Mouse (Mus musculus): ENCODE results near the gene Cldn7.
"Not testable (repeated sequence)": the region's sequence is repeated elsewhere in the genome, so short reads cannot be mapped to it uniquely, and the experiment has no call there.

Gene Cldn7

GRCm38 (mm10) chr11:69934169-69934568 is 30.4 kb upstream of the Cldn7 start:
- DNase-seq, result peak; percentile 79

GRCm38 (mm10) chr11:69934681-69935080 is 29.9 kb upstream of the Cldn7 start:
- DNase-seq, result no peak

DNA sequence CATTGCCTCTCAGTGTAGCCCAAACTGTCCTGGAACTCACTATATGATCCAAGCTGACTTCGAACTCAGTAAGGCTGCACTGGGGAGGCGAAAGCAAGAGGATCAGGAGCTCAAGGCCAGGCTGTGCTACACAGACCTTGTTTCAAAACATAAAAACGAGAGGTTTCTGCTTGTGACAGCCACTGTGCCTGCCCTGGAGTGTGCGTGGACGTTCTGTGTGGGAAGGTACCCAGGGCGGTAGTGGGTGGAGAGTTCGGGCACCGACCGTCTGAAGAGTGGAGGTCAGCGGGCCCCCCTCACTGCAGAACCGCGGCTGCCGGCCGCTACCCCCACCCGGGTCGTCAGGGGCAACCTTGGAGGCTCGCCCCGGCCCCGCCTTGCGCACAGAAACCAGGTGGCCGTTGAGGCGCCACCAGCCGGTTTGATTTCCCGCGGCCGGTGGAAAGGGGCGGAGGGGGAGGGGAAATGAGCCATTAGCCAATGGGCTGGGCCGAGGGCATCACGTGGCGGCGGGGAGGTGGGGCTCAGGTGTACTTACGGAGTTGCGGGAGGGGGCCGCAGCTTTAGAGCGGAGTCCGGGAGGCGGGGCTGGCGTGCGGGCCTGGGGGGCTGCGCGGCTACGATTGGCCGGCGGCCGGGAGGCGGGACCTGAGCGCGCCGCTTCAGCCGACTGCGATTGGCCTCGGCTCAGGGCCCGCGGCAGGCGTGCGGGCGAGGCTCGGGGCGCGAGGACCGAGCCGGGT is 29.3 kb upstream of the Cldn7 start, which contains the start of gene Ybx2:
Gene Ybx2, plus strand, starts transcription at position 660 of the 743 bp plus-strand sequence.
- peak; percentile 85 for DNase-seq

GRCm38 (mm10) chr11:69936156-69936555 is 28.4 kb upstream of the Cldn7 start:
- DNase-seq, result no peak

- no peak for DNase-seq
Observed at GRCm38 (mm10) chr11:69936714-69937347, 27.7 kb upstream of the Cldn7 start.

DNA sequence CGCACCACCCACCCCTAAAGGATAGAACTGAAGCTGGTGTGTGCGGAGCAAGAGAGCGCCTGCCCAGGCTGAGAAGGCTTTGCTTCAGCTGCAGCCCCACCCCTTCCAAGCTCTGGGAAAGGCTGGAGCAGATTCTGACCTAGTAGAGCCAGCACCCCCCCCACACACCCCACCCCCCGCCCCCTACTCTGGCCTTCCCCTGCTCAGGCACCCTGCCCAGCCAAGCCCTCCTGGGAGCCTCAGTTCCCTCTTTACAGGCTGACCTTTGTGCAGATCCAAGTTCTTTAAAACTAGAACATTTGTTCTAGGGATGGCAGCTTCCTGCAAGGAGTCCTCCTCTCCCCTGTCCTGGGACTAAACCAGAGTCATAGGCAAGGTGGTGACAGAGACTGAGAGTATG is 27.2 kb upstream of the Cldn7 start:
- DNase-seq, result no peak

DNA sequence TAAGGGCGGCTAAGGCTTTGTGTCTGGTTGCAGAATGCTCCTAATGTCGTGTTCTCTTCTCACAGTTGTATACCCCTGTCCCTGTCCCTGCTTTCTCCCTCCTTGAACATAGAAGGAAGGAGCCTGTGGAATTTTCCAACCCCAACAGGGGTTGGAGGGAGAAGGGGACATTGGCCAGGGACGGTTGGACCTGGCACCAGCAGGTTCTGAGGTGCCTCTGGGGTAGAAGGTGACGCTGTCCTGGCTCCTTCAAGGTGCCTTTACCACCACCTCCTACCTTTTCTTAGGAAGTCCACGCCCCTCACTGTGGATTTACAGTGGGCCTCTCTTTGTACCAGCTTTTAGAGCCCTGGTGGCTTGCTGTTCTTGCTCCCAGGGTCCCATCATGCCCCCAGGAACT is 26.7 kb upstream of the Cldn7 start:
- DNase-seq, result no peak

DNA sequence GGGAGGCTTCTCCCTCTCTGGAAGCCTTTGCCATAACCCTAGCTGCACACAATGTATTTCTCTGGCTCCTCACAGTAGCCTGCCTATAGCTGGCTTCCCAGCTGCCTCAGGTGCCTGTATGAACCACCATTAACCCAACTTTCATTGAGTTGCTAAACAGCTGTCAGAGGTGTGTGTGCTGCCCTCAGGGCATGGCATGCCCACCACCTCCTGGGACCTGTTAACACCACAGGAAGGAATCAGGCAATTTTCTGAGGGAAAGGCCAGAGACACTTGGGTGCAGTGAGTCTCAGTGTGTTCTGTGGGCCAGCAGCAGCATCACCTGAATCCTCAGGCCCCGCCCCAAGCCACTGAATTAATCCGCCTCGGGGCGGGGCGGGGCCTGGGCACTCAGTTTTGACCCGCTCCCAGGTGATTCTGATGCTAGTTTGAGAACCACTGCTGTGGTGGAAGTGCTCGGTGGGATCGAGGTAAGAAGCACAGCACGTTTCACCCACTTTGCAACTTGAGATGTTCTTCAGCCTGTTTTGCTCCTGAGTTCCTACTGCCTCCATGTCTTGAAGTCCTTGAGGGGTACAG is 26.1 kb upstream of the Cldn7 start:
- DNase-seq, result no peak

GRCm38 (mm10) chr11:69939181-69939580 is 25.4 kb upstream of the Cldn7 start:
- no peak for DNase-seq

DNA sequence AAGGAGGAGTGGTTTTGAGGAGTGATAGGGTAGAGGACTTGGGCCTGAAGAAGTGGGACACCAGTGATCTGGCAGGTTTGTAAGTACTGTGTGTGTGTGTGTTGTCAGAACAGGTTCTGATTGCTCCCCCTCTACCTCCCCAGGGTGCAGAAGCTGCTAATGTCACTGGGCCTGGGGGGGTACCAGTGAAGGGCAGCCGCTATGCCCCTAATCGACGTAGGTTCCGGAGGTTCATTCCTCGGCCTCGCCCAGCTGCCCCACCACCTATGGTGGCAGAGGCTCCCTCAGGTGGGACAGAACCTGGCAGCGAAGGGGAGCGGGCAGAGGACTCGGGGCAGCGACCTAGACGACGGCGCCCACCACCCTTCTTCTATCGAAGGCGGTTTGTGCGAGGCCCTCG is 24.8 kb upstream of the Cldn7 start:
- no peak for DNase-seq

GRCm38 (mm10) chr11:69940962-69941361 is 23.6 kb upstream of the Cldn7 start:
- no peak for DNase-seq

GRCm38 (mm10) chr11:69945216-69945615 is 19.4 kb upstream of the Cldn7 start:
- no peak for DNase-seq

DNA sequence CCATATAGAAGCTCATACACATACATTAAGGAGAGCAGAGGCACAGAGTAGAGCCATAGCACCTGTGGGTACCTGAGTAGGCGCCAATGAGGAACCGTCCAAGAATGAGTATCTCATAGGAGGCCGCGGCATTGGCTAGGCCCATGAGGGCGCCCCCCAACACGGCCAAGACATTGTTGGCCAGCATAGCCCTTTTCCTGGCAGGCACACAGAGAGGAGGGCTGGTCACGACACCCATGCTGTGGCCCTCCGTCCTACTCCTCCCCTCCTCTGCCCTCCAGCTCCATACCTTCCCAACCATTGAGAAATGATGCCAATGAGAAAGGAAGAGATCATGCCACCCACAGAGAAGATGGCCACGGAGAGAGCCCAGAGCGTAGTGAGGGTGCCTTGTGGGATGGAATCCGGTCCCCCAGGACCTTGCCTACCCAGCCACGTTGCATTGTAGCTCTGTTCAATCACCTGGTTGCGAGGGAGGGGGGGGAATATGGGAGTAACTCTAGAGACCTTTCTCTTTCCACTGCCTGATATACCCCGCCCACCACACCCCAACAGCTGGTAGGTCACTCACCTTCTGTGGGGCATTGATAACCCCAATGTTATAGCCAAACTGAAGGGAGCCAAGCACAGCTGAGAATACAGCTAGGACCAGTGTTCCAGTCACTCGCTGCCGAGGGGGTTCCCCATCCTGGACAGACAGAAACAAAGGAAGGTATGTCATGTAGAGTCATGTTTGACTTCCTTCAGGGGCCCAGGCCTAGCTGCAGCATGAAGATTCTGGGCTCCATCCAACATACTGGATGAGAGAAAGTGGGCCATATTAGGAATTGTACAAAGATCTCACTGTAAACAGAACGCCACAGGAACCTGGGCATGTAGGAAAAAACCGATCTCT is 18.3 kb upstream of the Cldn7 start:
- no peak for DNase-seq

GRCm38 (mm10) chr11:69947337-69948065 is 17.1 kb upstream of the Cldn7 start:
- DNase-seq, result no peak

DNA sequence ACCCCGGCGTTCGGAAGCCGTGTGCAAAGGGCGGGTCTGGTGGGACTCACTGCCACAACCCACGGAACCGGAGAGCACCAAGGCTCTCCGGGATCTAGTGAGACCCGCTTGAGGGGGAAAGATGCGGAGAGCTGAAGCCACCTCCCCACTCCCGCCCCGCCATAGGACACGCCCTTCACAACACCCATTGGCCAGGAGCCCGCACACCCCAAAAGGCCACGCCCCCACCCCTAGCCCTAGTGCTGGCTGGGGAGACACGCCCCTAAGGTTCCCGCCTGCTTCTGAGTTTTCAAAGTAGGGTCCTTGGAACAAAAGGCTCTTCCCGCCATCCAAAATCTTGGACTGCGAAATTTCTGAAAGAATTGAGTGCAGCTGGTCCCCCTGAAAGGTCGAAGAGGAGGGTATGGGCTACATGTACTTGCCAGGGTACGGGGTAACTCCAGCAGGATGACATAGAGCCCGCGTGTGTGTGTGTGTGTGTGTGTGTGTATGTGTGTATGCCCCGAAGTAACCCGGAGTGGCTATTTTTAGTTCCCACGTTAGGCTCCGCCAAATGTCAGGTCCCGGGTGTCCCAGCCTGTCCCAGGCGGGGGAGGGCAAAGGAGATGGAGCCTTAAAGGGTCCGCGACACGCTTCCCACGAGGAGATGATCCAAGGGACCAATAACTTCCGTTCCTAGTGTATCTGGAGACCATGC is 16.4 kb upstream of the Cldn7 start, which contains the start of gene Slc2a4:
Gene Slc2a4, minus strand, starts transcription at position 123 of the 697 bp plus-strand sequence.
- DNase-seq, result peak; percentile 74

GRCm38 (mm10) chr11:69948763-69949150 is 15.8 kb upstream of the Cldn7 start:
- peak; percentile 76 for DNase-seq

DNA sequence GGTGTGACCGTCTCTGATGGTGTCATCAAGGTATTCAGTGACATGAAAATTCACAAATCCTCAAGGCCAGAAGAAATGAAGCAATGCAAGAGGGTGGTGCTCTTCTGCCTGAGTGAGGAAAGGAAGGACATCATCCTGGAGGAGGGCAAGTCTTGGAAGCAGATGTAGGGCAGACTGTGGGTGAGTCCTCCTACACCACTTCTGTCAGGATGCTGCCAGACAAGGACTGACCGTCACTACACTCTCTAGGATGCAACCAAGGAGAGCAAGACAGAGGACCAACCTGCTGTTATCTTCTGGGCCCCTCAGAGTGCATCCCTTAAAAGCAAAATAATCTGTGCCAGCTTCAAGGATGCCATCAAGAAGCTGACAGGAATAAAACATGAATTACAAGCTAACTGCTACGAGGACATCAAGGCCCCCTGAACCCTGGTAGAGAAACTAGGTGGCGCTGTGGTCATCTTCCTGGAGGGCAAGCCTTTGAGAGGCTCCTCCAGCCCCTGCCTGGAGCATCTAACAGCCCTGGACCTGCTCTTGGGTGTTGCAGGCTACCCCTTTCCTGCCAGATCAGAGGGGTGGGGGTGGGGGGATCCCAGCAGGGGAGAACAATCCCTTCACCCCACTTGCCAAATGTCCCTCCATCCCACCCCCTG is 13.6 kb upstream of the Cldn7 start:
- DNase-seq, result no peak

DNA sequence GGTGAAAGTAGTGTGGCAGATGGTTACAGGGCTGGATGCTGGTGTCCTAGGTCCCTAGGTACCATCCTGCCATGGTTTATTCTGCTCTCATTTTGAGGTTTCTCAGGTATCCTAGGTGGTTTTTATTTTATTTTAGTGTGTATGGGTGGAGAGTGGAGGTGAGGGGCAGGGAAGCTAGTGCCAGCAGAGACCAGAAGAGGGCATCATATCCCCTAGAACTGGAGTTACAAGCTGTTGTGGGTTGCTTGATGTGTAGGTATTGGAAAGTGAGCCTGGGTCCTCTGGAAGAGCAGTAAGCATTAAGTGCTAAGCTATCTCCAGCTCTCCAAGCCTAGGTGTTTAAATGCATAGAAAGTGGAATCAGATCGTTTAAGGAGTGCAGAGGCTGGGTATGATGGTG is 12.3 kb upstream of the Cldn7 start:
- DNase-seq, result no peak

DNA sequence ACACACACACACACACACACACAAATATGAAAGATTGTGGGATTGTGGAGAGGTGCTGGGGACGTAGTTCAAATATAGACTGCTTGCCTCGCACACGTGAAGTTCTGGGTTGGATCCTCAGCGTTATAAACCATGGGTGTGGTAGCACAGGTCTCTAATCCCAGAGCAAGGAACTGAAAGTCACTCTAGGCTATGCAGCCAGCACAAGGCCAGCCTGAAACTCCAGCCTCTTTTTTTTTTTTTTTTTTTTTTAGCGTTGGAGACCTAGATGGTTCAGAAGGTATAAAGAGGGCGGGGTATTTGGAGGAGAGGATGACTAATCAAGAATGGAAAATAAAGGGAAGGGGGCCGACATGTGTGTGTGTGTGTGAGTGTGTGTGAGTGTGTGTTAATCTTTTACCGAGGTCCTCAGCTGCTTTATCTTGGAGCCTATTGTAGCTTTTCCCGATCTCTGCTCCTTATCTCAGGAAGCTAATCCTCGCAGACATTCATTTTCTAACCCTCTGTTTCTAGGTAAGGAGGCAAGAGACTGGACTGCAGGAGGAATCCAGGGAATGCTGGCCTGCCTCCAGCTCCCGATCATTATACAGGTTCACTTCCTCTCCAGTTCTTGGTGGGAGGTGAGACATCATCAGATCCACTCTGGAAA is 11.2 kb upstream of the Cldn7 start:
- no peak for DNase-seq

GRCm38 (mm10) chr11:69955618-69956017 is 9.0 kb upstream of the Cldn7 start:
- not testable (repeated sequence) for DNase-seq

GRCm38 (mm10) chr11:69956218-69956617 is 8.4 kb upstream of the Cldn7 start:
- DNase-seq, result no peak

Data from layer of hippocampus, adult 9-11 months (tissue).